In the genomic region with DNA sequence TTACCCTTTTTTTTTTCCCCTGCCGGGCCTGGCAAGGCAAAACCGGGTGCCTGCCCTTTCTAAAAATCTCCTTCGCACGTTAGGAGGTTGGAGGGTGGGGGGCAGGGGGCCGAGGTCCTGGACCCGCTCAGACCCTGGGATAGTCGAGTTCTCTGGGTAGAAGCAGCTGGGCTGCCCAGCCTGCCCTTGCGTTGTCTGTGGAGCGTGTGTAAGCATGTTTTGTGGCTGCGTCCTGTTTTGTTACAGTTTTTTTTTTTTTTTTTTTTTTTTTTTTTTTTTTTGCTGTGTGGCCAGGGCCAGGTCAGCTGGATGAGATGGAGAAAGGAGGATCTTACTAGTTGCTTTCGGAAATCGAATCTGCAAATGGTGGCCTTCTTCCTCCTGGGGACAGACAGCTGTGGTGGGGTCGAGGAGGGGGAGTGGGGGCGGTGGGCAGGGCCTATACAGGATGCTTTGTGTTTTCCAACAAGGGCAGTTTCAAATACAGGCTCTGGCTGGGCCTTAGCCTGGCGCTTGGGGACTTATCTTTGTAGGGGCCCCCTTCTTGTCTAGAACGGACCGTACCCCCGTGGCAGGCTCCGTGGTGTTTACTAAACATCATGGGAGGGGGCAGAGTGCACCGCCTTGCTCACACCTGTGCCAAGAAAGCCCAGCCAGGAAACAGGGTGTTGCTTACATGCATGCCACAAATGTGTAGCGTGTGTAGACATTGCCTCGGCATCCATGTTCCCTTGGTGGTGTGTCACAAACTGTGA, we compare ENCODE assay signal across 8 mouse cellular contexts. TPM values are rescaled to one million over a fixed set of nuclear protein-coding genes. Genes with fewer than 3 reads are reported as not detected.
A peak's percentile ranks its signal among the peaks of the same experiment; 100 is the strongest.
DNase-seq lines count a peak whose midpoint lies in the region; TF ChIP-seq lines count a peak whose summit lies in the region.

No protein-coding gene starts in this region.

- DNase-seq in left cerebral cortex, adult 2 months (ENCODE audit: extremely low spot score in 1 of 2, low spot score in 2 of 2): no peak
- no peak for DNase-seq in left cerebral cortex, adult 11 months (ENCODE audit: low spot score)
- peak; percentile 22 for DNase-seq in c-Kit-negative CD71-positive TER-119-positive erythroid progenitor cells, embryonic 14.5 days (ENCODE audit: low read depth, low spot score)
- DNase-seq in heart, adult 8-10 months (ENCODE audit: low spot score): peak; percentile 41
- DNase-seq in kidney, adult 2 months: peak; percentile 60
- DNase-seq in lung, postnatal 10 days: peak; percentile 55
- peak; percentile 40 for DNase-seq in spleen, adult 12 weeks (ENCODE audit: low spot score)
- DNase-seq in ovary, postnatal 14 days (ENCODE audit: low spot score): no peak

- intact Hi-C loops in left cerebral cortex, adult 2 months (cut with DNase I): loop anchor here (2.0 to 5.0 kb wide), 2 partner anchors 74 to 121 kb away; no protein-coding TSS in a partner anchor

- no peak for TF ChIP-seq CTCF in left cerebral cortex, adult 2 months (IDR thresholded peaks at IDR 0.05)
- no peak for TF ChIP-seq CTCF in kidney, adult 2 months (conservative IDR thresholded peaks at IDR 0.05; ENCODE audit: insufficient read depth, insufficient read length, low read depth, low read length)

- no peaks in the 10 kb centered on the region for H3K27me3 ChIP-seq in kidney, adult 2 months (replicated peaks; ENCODE audit: control insufficient read depth, insufficient read depth, low read length)

- peak overlapping the region; percentile 96 for H3K4me3 ChIP-seq in left cerebral cortex, adult 2 months
- H3K4me3 ChIP-seq in kidney, adult 2 months (ENCODE audit: insufficient read depth, low read depth, low read length): peak overlapping the region; percentile 66

- peak overlapping the region; percentile 93 for H3K27ac ChIP-seq in left cerebral cortex, adult 2 months
- H3K27ac ChIP-seq in kidney, adult 2 months (ENCODE audit: insufficient read depth, low read depth, low read length): peak overlapping the region; percentile 87

- H3K36me3 ChIP-seq in kidney, adult 2 months (ENCODE audit: control insufficient read depth, insufficient read depth, low read length): no peaks in the 10 kb centered on the region

- 2% methylated on average over 22 of the region's 22 CpGs for WGBS in kidney, adult 2 months

- TF ChIP-seq POLR2A in kidney, adult 2 months (IDR thresholded peaks at IDR 0.05; ENCODE audit: low read depth, low read length): no peak

- H3K4me1 ChIP-seq in kidney, adult 2 months (ENCODE audit: control insufficient read depth, insufficient read depth, low read length): peaks cover 22% of the 10 kb centered on the region

RNA-seq across cellular contexts. Expression of gene Cmip, which starts 1.1 kb away (rescaled TPM):
- total RNA-seq in left cerebral cortex, adult 2 months (2021): 100 to 1,000 TPM; 339 to 342 TPM
- total RNA-seq in heart, adult 8-10 months (2022): 10 to 100 TPM; 14.4 to 20.4 (median 16.3) TPM
- polyA plus RNA-seq in kidney, adult 2 months (2012; rRNA removed): 104 and 112 TPM in 2 replicates

Comparison
In these comparisons a context has a peak if more than half of its experiments do, and no peak if none do; other contexts are left out.
1. DNase-seq: peak in c-Kit-negative CD71-positive TER-119-positive erythroid progenitor cells, embryonic 14.5 days (single experiment), heart, adult 8-10 months (single experiment), kidney, adult 2 months (single experiment), lung, postnatal 10 days (single experiment) and spleen, adult 12 weeks (single experiment); none in left cerebral cortex, adult 2 months (0 of 2), left cerebral cortex, adult 11 months (single experiment) and ovary, postnatal 14 days (single experiment).
2. RNA of gene Cmip, which starts 1.1 kb away (total RNA-seq): 339 to 342 TPM in left cerebral cortex, adult 2 months; 14.4 to 20.4 TPM in heart, adult 8-10 months; every median in the first group is over 10 times any median in the second.